Mouse (Mus musculus) B cell, adult 62 days (primary cell): Measurements from ENCODE around the gene Slc1a4. TPM values are rescaled to one million over a fixed set of nuclear protein-coding genes. Genes with fewer than 3 reads are reported as not detected.

Experiments used
- total RNA-seq: library from RNA; stranded (reverse); gene quantifications from 4 replicates; pipeline ENCODE4 v1.2.4, GENCODE M21; 2023

Gene Slc1a4
- total RNA-seq = 0.33 to 0.58 TPM (median 0.50 TPM) in 4 replicates

GRCm38 (mm10) chr11:20332561-20333514, at the start of gene Slc1a4:
Gene Slc1a4, minus strand, starts transcription at chr11:20332713.

Other genes with a start within 250 kb of the Slc1a4 start
- gene Actr2, start 219.8 kb downstream of the Slc1a4 start, total RNA-seq = 304 to 316 TPM (median 310 TPM) in 4 replicates
- gene Rab1a, start 131.3 kb downstream of the Slc1a4 start, total RNA-seq = 86.3 to 105 TPM (median 92.7 TPM) in 4 replicates
- gene Cep68, start 83.3 kb downstream of the Slc1a4 start, total RNA-seq = 33.2 to 40.5 TPM (median 35.6 TPM) in 4 replicates
- 36.5 to 49.2 TPM (median 37.3 TPM) in 4 replicates for gene Sertad2, start 210.5 kb upstream of the Slc1a4 start, total RNA-seq